ENCODE assay signal across 17 mouse cellular contexts in genomic region chr3:142817506-142817905, GRCm38 (mm10).
"Had no signal": no experiment of that assay in that cellular context is flagged by ENCODE, and none has a peak within 500 bp of the region (broad histone marks: within the 10 kb centered on the region; RNA-seq: fewer than 3 reads in every experiment).

No protein-coding gene starts in this region.

- DNase-seq: kidney, adult 11 months; kidney, adult 9 months; kidney, postnatal 25 days; layer of hippocampus, adult 9-11 months; liver; liver, embryonic 13.5 days; lung, adult 2 months; right cerebral cortex, postnatal 25 days; spleen, adult 18-20 months; thymus, postnatal 25 days had no signal

- H3K4me3 ChIP-seq: layer of hippocampus, adult 2 months; limb, embryonic 10.5 days; limb, embryonic 13.5 days; liver, embryonic 13.5 days; midbrain, embryonic 12.5 days; midbrain, embryonic 15.5 days; stomach, embryonic 15.5 days had no signal

- H3K9ac ChIP-seq: limb, embryonic 13.5 days; liver, embryonic 13.5 days; midbrain, embryonic 12.5 days; midbrain, embryonic 15.5 days; stomach, embryonic 15.5 days had no signal

- ATAC-seq: midbrain, embryonic 15.5 days had no signal

- H3K36me3 ChIP-seq: midbrain, embryonic 15.5 days had no signal

- H3K27ac ChIP-seq: layer of hippocampus, adult 2 months; limb, embryonic 10.5 days; limb, embryonic 13.5 days; liver, embryonic 13.5 days; macrophage; midbrain, embryonic 12.5 days; midbrain, embryonic 15.5 days; stomach, embryonic 15.5 days had no signal

- H3K4me1 ChIP-seq: limb, embryonic 10.5 days; limb, embryonic 13.5 days; liver, embryonic 13.5 days; midbrain, embryonic 12.5 days; midbrain, embryonic 15.5 days; stomach, embryonic 15.5 days had no signal

- H3K27me3 ChIP-seq: limb, embryonic 13.5 days; liver, embryonic 13.5 days; midbrain, embryonic 12.5 days; midbrain, embryonic 15.5 days; stomach, embryonic 15.5 days had no signal

- H3K9me3 ChIP-seq: limb, embryonic 10.5 days; limb, embryonic 13.5 days; liver, embryonic 13.5 days; midbrain, embryonic 12.5 days; midbrain, embryonic 15.5 days; stomach, embryonic 15.5 days had no signal

- H3K4me2 ChIP-seq: limb, embryonic 13.5 days; liver, embryonic 13.5 days; midbrain, embryonic 12.5 days; midbrain, embryonic 15.5 days; stomach, embryonic 15.5 days had no signal
